Mouse (Mus musculus) olfactory bulb, adult 2 months (tissue): Measurements from ENCODE around the gene Zfp985. TPM values are rescaled to one million over a fixed set of nuclear protein-coding genes. Genes with fewer than 3 reads are reported as not detected.
"Not testable (repeated sequence)": the region's sequence is repeated elsewhere in the genome, so short reads cannot be mapped to it uniquely, and the experiment has no call there.

Experiments used
- H3K27ac ChIP-seq: fragments of 200-500 bp; 2 replicates; pipeline ENCODE4 v1.5.1; 2012; ENCODE audit warnings: low read depth, low read length; ENCODE audit not compliant: insufficient read depth
- H3K4me1 ChIP-seq: fragments of 200-500 bp; 2 replicates; pipeline ENCODE4 v1.6.1; 2012; ENCODE audit warnings: low read length; ENCODE audit not compliant: control insufficient read depth, insufficient read depth
- H3K4me3 ChIP-seq: fragments of 200-500 bp; 2 replicates; pipeline ENCODE4 v1.5.1; 2012; ENCODE audit warnings: mild to moderate bottlenecking, low read depth, low read length, moderate library complexity; ENCODE audit not compliant: insufficient read depth
- CTCF ChIP-seq: fragments of 200-500 bp; IDR thresholded peaks from 2 replicates; pipeline ENCODE4 v1.5.1; 2012; ENCODE audit warnings: low read depth, mild to moderate bottlenecking, low read length, moderate library complexity; ENCODE audit not compliant: insufficient read depth
- POLR2A ChIP-seq: fragments of 200-500 bp; IDR thresholded peaks from 2 replicates; pipeline ENCODE4 v1.6.1; 2012; ENCODE audit warnings: mild to moderate bottlenecking, low read depth, low read length, moderate library complexity; ENCODE audit not compliant: insufficient read depth
- WGBS: fragments of 180-500 bp; shearing (Covaris S2); methylation state at CpG from one replicate; pipeline ENCODE4 v1.1.7; 2018; 5-methylcytosine and 5-hydroxymethylcytosine counted together
- polyA plus RNA-seq: library from polyadenylated mRNA; stranded (reverse); fragments of >200 nt; gene quantifications from 2 replicates; pipeline ENCODE4 v1.2.4, GENCODE M21; 2012; ENCODE audit warnings: low replicate concordance; ENCODE audit not compliant: missing spikeins, insufficient read depth, insufficient read length

The Zfp985 gene
- polyA plus RNA-seq, 1 experiment: not detected

- TF ChIP-seq CTCF (no peak), POLR2A (no peak)
- Histone ChIP-seq H3K4me3 (no peak overlapping the region), H3K4me1 (no peaks in the 10 kb centered on the region), H3K27ac (no peak overlapping the region)
- 68% methylated on average over 6 of the region's 6 CpGs for WGBS
Observed at GRCm38 (mm10) chr4:147565426-147566220, 12.5 kb downstream of the Zfp985 start.

- not testable (repeated sequence) for H3K4me1 ChIP-seq, H3K4me3 ChIP-seq, H3K27ac ChIP-seq
- 88% methylated on average over 8 of the region's 8 CpGs for WGBS
Observed at GRCm38 (mm10) chr4:147571156-147571555, 18.1 kb downstream of the Zfp985 start.

GRCm38 (mm10) chr4:147579371-147579770 lies 26.3 kb downstream of the Zfp985 start:
- not testable (repeated sequence) for H3K27ac ChIP-seq, H3K4me1 ChIP-seq, H3K4me3 ChIP-seq
- 92% methylated on average over 4 of the region's 4 CpGs for WGBS

GRCm38 (mm10) chr4:147586511-147587473 lies 33.7 kb downstream of the Zfp985 start:
- Histone ChIP-seq H3K4me1 (no peaks in the 10 kb centered on the region), H3K4me3 (no peak overlapping the region), H3K27ac (no peak overlapping the region)
- WGBS: 47% methylated on average over 1 of the region's 1 CpGs
- TF ChIP-seq CTCF: no peak
- TF ChIP-seq POLR2A: no peak

GRCm38 (mm10) chr4:147594630-147595029 lies 41.6 kb downstream of the Zfp985 start:
- not testable (repeated sequence) for H3K27ac ChIP-seq, H3K4me1 ChIP-seq, H3K4me3 ChIP-seq
- 78% methylated on average over 3 of the region's 3 CpGs for WGBS

- no peaks in the 10 kb centered on the region for H3K4me1 ChIP-seq
- WGBS: 61% methylated on average over 1 of the region's 1 CpGs
- no peak for TF ChIP-seq CTCF
- TF ChIP-seq POLR2A: no peak
- no peak overlapping the region for H3K27ac ChIP-seq
- H3K4me3 ChIP-seq: no peak overlapping the region
Observed at GRCm38 (mm10) chr4:147597685-147598084, 44.6 kb downstream of the Zfp985 start.

- H3K4me1 ChIP-seq: no peaks in the 10 kb centered on the region
Observed at GRCm38 (mm10) chr4:147598831-147599230, 45.8 kb downstream of the Zfp985 start.

GRCm38 (mm10) chr4:147601881-147602280 lies 48.8 kb downstream of the Zfp985 start:
- TF ChIP-seq POLR2A (no peak), CTCF (no peak)
- Histone ChIP-seq H3K4me3 (no peak overlapping the region), H3K27ac (no peak overlapping the region), H3K4me1 (no peaks in the 10 kb centered on the region)
- 34% methylated on average over 1 of the region's 1 CpGs for WGBS

More at GRCm38 (mm10) chr4:147598831-147599230, 45.8 kb downstream of the Zfp985 start:
- H3K27ac ChIP-seq: no peak overlapping the region
- TF ChIP-seq POLR2A: no peak
- TF ChIP-seq CTCF: no peak
- no peak overlapping the region for H3K4me3 ChIP-seq
- WGBS: 57% methylated on average over 2 of the region's 2 CpGs

GRCm38 (mm10) chr4:147603806-147604205 lies 50.7 kb downstream of the Zfp985 start:
- 78% methylated on average over 4 of the region's 4 CpGs for WGBS
- Histone ChIP-seq H3K4me1 (no peaks in the 10 kb centered on the region), H3K4me3 (no peak overlapping the region), H3K27ac (no peak overlapping the region)
- no peak for TF ChIP-seq POLR2A
- no peak for TF ChIP-seq CTCF
